Mouse (Mus musculus) adrenal gland, postnatal 10 days (tissue): Measurements from ENCODE around the gene Scaper. TPM values are rescaled to one million over a fixed set of nuclear protein-coding genes. Genes with fewer than 3 reads are reported as not detected.

Source experiments
- DNase-seq: peaks from one replicate; pipeline ENCODE4 v3.0.0; 2021; ENCODE audit warnings: mixed read lengths
- long read RNA-seq, 2 experiments: library from polyadenylated mRNA; stranded (forward); transcript quantifications; one replicate each; pipeline ENCODE4 v2.0.0; 2021
- total RNA-seq, 2 experiments: library from RNA; stranded (reverse); gene quantifications; 2 replicates each; pipeline ENCODE4 v1.2.3; 2021

Gene Scaper
- 10 to 100 TPM; 11.2 to 15.0 TPM for total RNA-seq
- long read RNA-seq, experiment 1, full-length matches to known transcripts, result 2 of 14 reads
- long read RNA-seq, experiment 1, partial matches to known transcripts, result 8 of 14 reads
- long read RNA-seq, experiment 1, other reads (novel, unspliced or antisense), result 4 of 14 reads
- long read RNA-seq, experiment 2, partial matches to known transcripts, result 2 of 2 reads
- long read RNA-seq, experiment 2, other reads (novel, unspliced or antisense), result 0 of 2 reads

GRCm38 (mm10) chr9:55937664-55938617, at the start of gene Scaper:
Gene Scaper, minus strand, starts transcription at chr9:55938119.
- DNase-seq, result peak; percentile 93

GRCm38 (mm10) chr9:55946819-55947218, 8.9 kb upstream of the Scaper start:
- peak; percentile 43 for DNase-seq

GRCm38 (mm10) chr9:55941356-55941755, 3.4 kb upstream of the Scaper start:
- no peak for DNase-seq

- no peak for DNase-seq
These were observed 683 bp upstream of the Scaper start for GRCm38 (mm10) chr9:55938618-55938985.

- DNase-seq, result peak; percentile 5
These were observed 675 bp downstream of the Scaper start for GRCm38 (mm10) chr9:55937224-55937663.

GRCm38 (mm10) chr9:55932482-55932881, 5.4 kb downstream of the Scaper start:
- DNase-seq, result no peak

- DNase-seq, result no peak
These were observed 19.3 kb downstream of the Scaper start for GRCm38 (mm10) chr9:55918579-55918978.

GRCm38 (mm10) chr9:55916751-55917150, 21.2 kb downstream of the Scaper start:
- DNase-seq, result no peak

- no peak for DNase-seq
These were observed 26.4 kb downstream of the Scaper start for GRCm38 (mm10) chr9:55911481-55911880.

- no peak for DNase-seq
These were observed 35.0 kb downstream of the Scaper start for GRCm38 (mm10) chr9:55902964-55903363.

- DNase-seq, result no peak
These were observed 36.3 kb downstream of the Scaper start for GRCm38 (mm10) chr9:55901588-55901987.

GRCm38 (mm10) chr9:55900531-55900930, 37.4 kb downstream of the Scaper start:
- DNase-seq, result no peak

- DNase-seq, result no peak
These were observed 59.9 kb downstream of the Scaper start for GRCm38 (mm10) chr9:55878066-55878465.

GRCm38 (mm10) chr9:55789442-55789841, 148.5 kb downstream of the Scaper start:
- DNase-seq, result no peak

GRCm38 (mm10) chr9:55712016-55712415, 225.9 kb downstream of the Scaper start:
- DNase-seq, result no peak

GRCm38 (mm10) chr9:55710553-55710952, 227.4 kb downstream of the Scaper start:
- no peak for DNase-seq

- DNase-seq, result no peak
These were observed 231.3 kb downstream of the Scaper start for GRCm38 (mm10) chr9:55706603-55707002.

- no peak for DNase-seq
These were observed 242.6 kb downstream of the Scaper start for GRCm38 (mm10) chr9:55695307-55695706.

GRCm38 (mm10) chr9:55677099-55677498, 260.8 kb downstream of the Scaper start:
- no peak for DNase-seq

GRCm38 (mm10) chr9:55646444-55646843, 291.5 kb downstream of the Scaper start:
- DNase-seq, result no peak

- no peak for DNase-seq
These were observed 310.9 kb downstream of the Scaper start for GRCm38 (mm10) chr9:55626990-55627389.

GRCm38 (mm10) chr9:55614711-55615110, 323.2 kb downstream of the Scaper start:
- no peak for DNase-seq

GRCm38 (mm10) chr9:55609751-55610150, 328.2 kb downstream of the Scaper start:
- no peak for DNase-seq
